Mouse (Mus musculus) E14TG2a.4 (cell line): Measurements from ENCODE around the gene Olfr1093.

Experiments used
- CTCF ChIP-seq: conservative IDR thresholded peaks from 2 replicates; pipeline ENCODE4 v1.5.1; 2014; ENCODE audit warnings: low read length
- NANOG ChIP-seq: IDR thresholded peaks from 2 replicates; pipeline ENCODE4 v1.6.1; 2014; ENCODE audit warnings: borderline replicate concordance, low read length, mixed read lengths
- POU5F1 ChIP-seq: IDR thresholded peaks from 2 replicates; pipeline ENCODE4 v1.6.1; 2014; ENCODE audit warnings: low read length, borderline replicate concordance

GRCm38 (mm10) chr2:86733601-86734000, 48.7 kb upstream of the Olfr1093 start, which contains the start of gene Olfr1089:
- TF ChIP-seq CTCF (no peak), NANOG (no peak), POU5F1 (no peak)
